Mouse (Mus musculus) liver, embryonic 14.5 days (tissue): ENCODE data around the gene Myom3. TPM values are rescaled to one million over a fixed set of nuclear protein-coding genes. Genes with fewer than 3 reads are reported as not detected.

Experiments used
- ATAC-seq: fragments of 200-750 bp; cut with Nextera tagmentation; 2 replicates; pipeline ENCODE4 v1.8.0; 2017; ENCODE audit warnings: moderate number of reproducible peaks, mild to moderate bottlenecking, moderate library complexity; ENCODE audit not compliant: insufficient read depth
- DNase-seq, 3 experiments: peaks; one replicate each; pipeline ENCODE4 v3.0.0-alpha.2; 2012 to 2013; ENCODE audit warnings: low read depth in 3 of 3, low spot score in 3 of 3
- H3K27ac ChIP-seq: fragments of 300-500 bp; sonication (generic); 2 replicates; pipeline ENCODE4 v1.5.1; 2014; ENCODE audit warnings: moderate library complexity, mild to moderate bottlenecking, control low read depth, inconsistent platforms
- H3K27me3 ChIP-seq: fragments of 300-500 bp; sonication (generic); 2 replicates; pipeline ENCODE4 v1.6.1; 2014; ENCODE audit warnings: mild to moderate bottlenecking, low read length, moderate library complexity; ENCODE audit not compliant: control insufficient read depth, insufficient read depth
- H3K36me3 ChIP-seq: fragments of 300-500 bp; sonication (generic); replicated peaks from 2 replicates; pipeline ENCODE4 v1.6.1; 2014; ENCODE audit warnings: low read depth; ENCODE audit not compliant: control insufficient read depth, insufficient read depth
- H3K4me1 ChIP-seq, 2 experiments: fragments of 200-500 bp in 1 of 2; fragments of 300-500 bp in 1 of 2; sonication (generic) in 1 of 2; replicated peaks; 2 replicates each; pipeline ENCODE4 v1.6.1; 2012 to 2014; ENCODE audit warnings: antibody characterized with exemption in 1 of 2, inconsistent platforms in 1 of 2, low read length in 1 of 2; ENCODE audit not compliant: control insufficient read depth in 2 of 2, insufficient read depth in 2 of 2
- H3K4me2 ChIP-seq: fragments of 300-500 bp; sonication (generic); 2 replicates; pipeline ENCODE4 v1.6.1; 2014; ENCODE audit warnings: low read depth, mild to moderate bottlenecking, control low read depth, moderate library complexity
- H3K4me3 ChIP-seq, 2 experiments: fragments of 200-500 bp in 1 of 2; fragments of 300-500 bp in 1 of 2; sonication (generic) in 1 of 2; 2 replicates each; pipeline ENCODE4 v1.5.1; 2012 to 2014; ENCODE audit warnings: low read depth in 2 of 2, low read length in 2 of 2, mild to moderate bottlenecking in 2 of 2, control low read depth in 1 of 2, inconsistent platforms in 1 of 2, moderate library complexity in 1 of 2; ENCODE audit not compliant: insufficient read depth in 1 of 2
- H3K9ac ChIP-seq: fragments of 300-500 bp; sonication (generic); replicated peaks from 2 replicates; pipeline ENCODE4 v1.6.1; 2014; ENCODE audit warnings: mild to moderate bottlenecking, control low read depth, moderate library complexity
- H3K9me3 ChIP-seq: fragments of 300-500 bp; sonication (generic); 2 replicates; pipeline ENCODE4 v1.6.1; 2016; ENCODE audit warnings: low read length, mixed read lengths; ENCODE audit not compliant: control insufficient read depth
- CTCF ChIP-seq: IDR thresholded peaks from 2 replicates; pipeline ENCODE4 v1.5.1; 2016; ENCODE audit warnings: antibody characterized with exemption, low read depth, control low read depth
- EP300 ChIP-seq: IDR thresholded peaks from 2 replicates; pipeline ENCODE4 v1.6.1; 2016; ENCODE audit warnings: antibody characterized with exemption, low read depth
- WGBS: fragments of 180-500 bp; shearing (Covaris S2); extraction: QIAGEN DNeasy Blood & Tissue Kit; methylation state at CpG from one replicate; pipeline ENCODE4 v1.1.7; 2014; ENCODE audit not compliant: insufficient replicate concordance; 5-methylcytosine and 5-hydroxymethylcytosine counted together
- polyA plus RNA-seq, 2 experiments: library from polyadenylated mRNA; depleted of rRNA in 1 of 2; stranded (reverse) in 1 of 2; unstranded in 1 of 2; fragments of >200 nt; fragmentation: Nextera tagmentation in 1 of 2; extraction: Ambion mirVana in 1 of 2; gene quantifications; 2 replicates each; pipeline versions ENCODE4 v1.2.1 to v1.2.3; 2012 to 2014

Gene Myom3
- polyA plus RNA-seq, 2 experiments: 0.04 to 0.06 TPM

DNA sequence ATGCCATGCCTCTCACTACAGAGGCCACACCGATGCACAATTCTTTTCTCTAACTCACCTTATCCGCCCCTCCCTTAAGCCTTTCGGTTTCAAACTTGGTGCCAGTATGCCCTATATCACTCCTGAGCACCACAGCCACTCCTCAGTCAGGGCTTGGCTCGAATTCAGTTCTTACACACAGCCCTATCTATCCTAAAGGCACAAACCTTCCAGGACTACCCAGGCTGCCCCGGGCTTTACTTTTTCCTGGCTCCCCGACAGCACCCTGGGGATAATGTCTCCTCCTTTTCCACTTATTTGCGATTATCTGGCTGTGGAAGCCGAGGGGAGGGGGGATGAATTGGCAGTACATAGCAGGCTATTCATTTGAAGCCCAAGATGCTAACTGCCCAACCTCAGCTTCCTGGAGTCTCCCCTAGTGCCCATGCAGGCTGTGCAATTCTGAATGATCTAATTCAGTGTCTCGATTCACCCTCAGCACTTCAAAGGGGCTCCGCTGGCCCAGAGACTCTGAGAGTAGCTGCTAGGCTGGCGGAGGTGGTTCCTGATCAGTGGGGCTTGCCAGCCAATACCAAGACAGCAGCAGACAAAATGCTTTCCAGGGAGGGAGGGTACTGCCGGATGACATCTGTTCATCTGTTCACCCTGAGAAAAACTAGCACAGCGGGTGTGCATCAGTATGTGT lies 91.0 kb downstream of the Myom3 start:
- H3K9me3 ChIP-seq: no peaks in the 10 kb centered on the region
- ATAC-seq (no peak), DNase-seq (no peak)
- H3K27me3 ChIP-seq: no peaks in the 10 kb centered on the region
- no peak overlapping the region for H3K4me3 ChIP-seq
- TF ChIP-seq EP300 (no peak), CTCF (no peak)
- H3K36me3 ChIP-seq: no peaks in the 10 kb centered on the region
- H3K9ac ChIP-seq: peak overlapping the region; percentile 44
- H3K4me2 ChIP-seq: peak overlapping the region; percentile 62
- peak overlapping the region; percentile 94 for H3K27ac ChIP-seq
- 52% methylated on average over 13 of the region's 13 CpGs for WGBS
- peaks cover 50 to 54% of the 10 kb centered on the region in 2 experiments for H3K4me1 ChIP-seq

DNA sequence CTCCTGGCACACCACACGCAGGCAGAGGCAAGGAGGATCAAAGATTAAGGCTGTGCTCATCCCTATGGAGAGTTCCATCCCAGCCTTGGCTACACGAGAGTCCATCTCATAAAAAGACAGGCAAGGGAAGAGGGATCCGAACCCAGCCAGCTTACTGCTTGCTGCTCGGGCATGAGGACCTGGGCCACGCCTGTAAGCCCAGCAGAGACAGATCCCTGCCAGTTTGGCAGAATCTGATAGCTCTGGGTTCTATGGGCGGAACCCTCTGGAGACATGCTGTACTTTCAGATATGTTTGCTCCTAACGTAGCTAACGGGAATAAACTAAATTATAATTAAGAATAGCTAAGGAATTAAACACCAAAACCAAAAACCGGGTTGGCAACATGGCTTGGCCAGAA lies 92.4 kb downstream of the Myom3 start:
- peak; percentile 76 for TF ChIP-seq EP300
- no peak for TF ChIP-seq CTCF
- peak overlapping the region; percentile 94 for H3K27ac ChIP-seq
- peak overlapping the region in 1 of 2 experiments; percentile 7; a peak in 1 of 4 replicates for H3K4me3 ChIP-seq
- peak in 1 of 3 experiments; percentile 81 for DNase-seq
- H3K9ac ChIP-seq: peak overlapping the region; percentile 44
- H3K4me2 ChIP-seq: peak overlapping the region; percentile 62
- H3K4me1 ChIP-seq: peaks cover 50 to 54% of the 10 kb centered on the region in 2 experiments
- H3K9me3 ChIP-seq: no peaks in the 10 kb centered on the region
- no peaks in the 10 kb centered on the region for H3K27me3 ChIP-seq
- 29% methylated on average over 9 of the region's 9 CpGs for WGBS
- ATAC-seq: peak; percentile 67
- H3K36me3 ChIP-seq: no peaks in the 10 kb centered on the region

DNA sequence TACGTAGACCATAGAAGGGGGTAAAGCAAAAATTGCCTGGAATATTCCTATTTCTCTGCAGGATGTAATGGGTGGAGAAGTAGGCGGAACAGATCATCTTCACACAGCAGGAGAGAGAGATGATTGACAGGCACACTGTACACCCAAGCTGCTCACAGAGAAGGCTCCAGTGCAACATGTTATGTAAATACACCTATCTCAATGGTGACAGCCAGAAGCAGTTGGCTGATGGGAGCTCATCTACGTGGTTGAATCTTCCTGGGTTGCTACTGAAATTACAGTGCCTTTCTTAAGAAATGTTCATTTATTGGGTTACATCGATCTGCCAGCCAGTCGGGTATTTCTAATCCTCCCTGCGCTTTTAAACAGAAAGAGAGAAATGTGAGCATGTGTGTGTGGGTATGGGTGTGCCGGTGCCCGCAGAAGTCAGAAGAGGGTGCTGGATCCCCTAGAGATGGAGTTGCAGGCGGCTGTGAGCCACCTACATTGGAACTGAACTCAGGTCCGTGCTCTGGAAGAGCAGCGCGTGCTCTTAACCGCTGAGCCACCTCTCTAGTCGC lies 94.6 kb downstream of the Myom3 start:
- Histone ChIP-seq H3K9me3 (no peaks in the 10 kb centered on the region), H3K27ac (peak overlapping the region; percentile 94), H3K36me3 (peaks cover 1% of the 10 kb centered on the region), H3K4me3 (no peak overlapping the region), H3K4me2 (peak overlapping the region; percentile 95), H3K4me1 (peaks cover 54 to 63% of the 10 kb centered on the region in 2 experiments), H3K9ac (peak overlapping the region; percentile 9), H3K27me3 (no peaks in the 10 kb centered on the region)
- ATAC-seq: no peak
- no peak for DNase-seq
- WGBS: 84% methylated on average over 14 of the region's 14 CpGs
- TF ChIP-seq CTCF (no peak), EP300 (no peak)

- 72% methylated on average over 11 of the region's 11 CpGs for WGBS
- Histone ChIP-seq H3K9me3 (no peaks in the 10 kb centered on the region), H3K27me3 (no peaks in the 10 kb centered on the region), H3K4me1 (peaks cover 53 to 66% of the 10 kb centered on the region in 2 experiments), H3K36me3 (peaks cover 7% of the 10 kb centered on the region), H3K4me2 (peak overlapping the region; percentile 95), H3K4me3 (peak overlapping the region; percentile 80 to 88), H3K27ac (peak overlapping the region; percentile 94), H3K9ac (peak overlapping the region; percentile 92)
- TF ChIP-seq EP300 (no peak), CTCF (no peak)
- ATAC-seq (no peak), DNase-seq (no peak)
Observed at GRCm38 (mm10) chr4:135854630-135855029, 95.1 kb downstream of the Myom3 start.

- H3K4me1 ChIP-seq: peaks cover 49 to 66% of the 10 kb centered on the region in 2 experiments
- ATAC-seq: no peak
Observed at GRCm38 (mm10) chr4:135855080-135855479, 95.6 kb downstream of the Myom3 start.

More at GRCm38 (mm10) chr4:135855080-135855479, 95.6 kb downstream of the Myom3 start:
- DNase-seq: no peak
- Histone ChIP-seq H3K36me3 (peaks cover 11% of the 10 kb centered on the region), H3K9ac (peak overlapping the region; percentile 92), H3K9me3 (no peaks in the 10 kb centered on the region), H3K27me3 (no peaks in the 10 kb centered on the region), H3K4me3 (peak overlapping the region; percentile 80 to 88), H3K27ac (peak overlapping the region; percentile 94), H3K4me2 (peak overlapping the region; percentile 95)
- no peak for TF ChIP-seq CTCF
- no peak for TF ChIP-seq EP300
- WGBS: 2% methylated on average over 6 of the region's 6 CpGs
